Mouse (Mus musculus) limb, embryonic 13.5 days (tissue): ENCODE results near the gene Sf1. TPM values are rescaled to one million over a fixed set of nuclear protein-coding genes. Genes with fewer than 3 reads are reported as not detected.

Experiments
- ATAC-seq: fragments of 200-750 bp; cut with Nextera tagmentation; 2 replicates; pipeline ENCODE4 v1.8.0; 2017; ENCODE audit warnings: low read depth, moderate number of reproducible peaks, moderate TSS enrichment; ENCODE audit not compliant: low FRiP score
- H3K27ac ChIP-seq: fragments of 300-500 bp; sonication (generic); 2 replicates; pipeline ENCODE4 v1.5.1; 2015; ENCODE audit warnings: inconsistent platforms, mild to moderate bottlenecking, moderate library complexity
- H3K27me3 ChIP-seq: fragments of 300-500 bp; sonication (generic); 2 replicates; pipeline ENCODE4 v1.6.1; 2015; ENCODE audit warnings: mild to moderate bottlenecking, inconsistent platforms
- H3K36me3 ChIP-seq: fragments of 300-500 bp; sonication (generic); 2 replicates; pipeline ENCODE4 v1.6.1; 2015; ENCODE audit warnings: inconsistent platforms, mild to moderate bottlenecking, moderate library complexity
- H3K4me1 ChIP-seq: fragments of 300-500 bp; sonication (generic); 2 replicates; pipeline ENCODE4 v1.6.1; 2015; ENCODE audit warnings: inconsistent platforms
- H3K4me2 ChIP-seq: fragments of 300-500 bp; sonication (generic); replicated peaks from 2 replicates; pipeline ENCODE4 v1.6.1; 2015; ENCODE audit warnings: inconsistent platforms, mild to moderate bottlenecking, moderate library complexity
- H3K4me3 ChIP-seq: fragments of 300-500 bp; sonication (generic); 2 replicates; pipeline ENCODE4 v1.5.1; 2015; ENCODE audit warnings: moderate library complexity, mild to moderate bottlenecking, inconsistent platforms
- H3K9ac ChIP-seq: fragments of 300-500 bp; sonication (generic); 2 replicates; pipeline ENCODE4 v1.6.1; 2015; ENCODE audit warnings: mild to moderate bottlenecking, inconsistent platforms
- H3K9me3 ChIP-seq: fragments of 300-500 bp; sonication (generic); 2 replicates; pipeline ENCODE4 v1.6.1; 2016; ENCODE audit warnings: inconsistent platforms
- WGBS: fragments of 180-500 bp; shearing (Covaris S2); methylation state at CpG from one replicate; pipeline ENCODE4 v1.1.7; 2015; 5-methylcytosine and 5-hydroxymethylcytosine counted together
- polyA plus RNA-seq: library from polyadenylated mRNA; unstranded; fragments of >200 nt; fragmentation: Nextera tagmentation; extraction: Ambion mirVana; gene quantifications from 2 replicates; pipeline ENCODE4 v1.2.1, GENCODE M21; 2015

Sf1 gene
- polyA plus RNA-seq, 1 experiment from 2014 or later, result 148 TPM

DNA sequence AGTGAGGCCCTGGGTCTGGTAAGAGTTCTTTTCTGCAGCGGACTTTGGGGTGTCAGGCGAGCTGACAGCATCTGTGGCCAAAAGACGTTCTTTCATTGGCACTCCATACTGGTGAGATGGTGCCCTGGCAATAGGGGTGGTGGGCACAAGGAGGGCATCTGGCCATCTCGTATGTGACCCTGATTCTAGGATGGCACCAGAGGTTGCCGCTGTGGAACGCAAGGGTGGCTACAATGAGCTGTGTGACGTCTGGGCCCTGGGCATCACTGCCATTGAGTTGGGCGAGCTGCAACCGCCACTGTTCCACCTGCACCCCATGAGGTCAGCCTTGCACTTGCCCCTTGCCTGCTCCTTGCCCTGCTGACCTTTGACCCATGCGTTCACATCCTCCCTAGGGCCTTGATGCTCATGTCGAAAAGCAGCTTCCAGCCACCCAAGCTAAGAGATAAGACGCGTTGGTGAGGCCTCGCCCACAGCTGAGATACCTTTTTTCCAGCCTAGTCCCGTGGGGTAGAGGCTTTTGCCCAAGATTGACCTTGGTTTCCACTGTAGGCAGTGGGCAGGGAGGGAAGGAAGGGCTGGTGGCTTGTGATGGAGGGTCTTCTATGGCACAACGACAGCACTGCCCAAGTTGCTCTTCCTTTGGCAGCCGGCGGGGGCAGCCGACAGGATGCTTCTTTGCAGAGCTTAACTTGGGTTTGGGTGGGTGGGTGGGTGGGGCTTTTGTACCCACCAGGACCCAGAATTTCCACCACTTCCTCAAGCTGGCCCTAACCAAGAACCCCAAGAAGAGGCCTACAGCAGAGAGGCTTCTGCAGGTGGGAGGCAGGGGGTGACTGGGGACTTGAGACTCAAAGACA is 20.2 kb upstream of the Sf1 start:
- Histone ChIP-seq H3K9ac (no peak overlapping the region), H3K27me3 (no peaks in the 10 kb centered on the region), H3K36me3 (peaks cover 73% of the 10 kb centered on the region), H3K4me3 (no peak overlapping the region), H3K4me2 (no peak overlapping the region), H3K27ac (no peak overlapping the region), H3K9me3 (no peaks in the 10 kb centered on the region), H3K4me1 (peaks cover 17% of the 10 kb centered on the region; the same call in 1 of the 2 replicates)
- no peak for ATAC-seq
- WGBS, result 90% methylated on average over 19 of the region's 19 CpGs

DNA sequence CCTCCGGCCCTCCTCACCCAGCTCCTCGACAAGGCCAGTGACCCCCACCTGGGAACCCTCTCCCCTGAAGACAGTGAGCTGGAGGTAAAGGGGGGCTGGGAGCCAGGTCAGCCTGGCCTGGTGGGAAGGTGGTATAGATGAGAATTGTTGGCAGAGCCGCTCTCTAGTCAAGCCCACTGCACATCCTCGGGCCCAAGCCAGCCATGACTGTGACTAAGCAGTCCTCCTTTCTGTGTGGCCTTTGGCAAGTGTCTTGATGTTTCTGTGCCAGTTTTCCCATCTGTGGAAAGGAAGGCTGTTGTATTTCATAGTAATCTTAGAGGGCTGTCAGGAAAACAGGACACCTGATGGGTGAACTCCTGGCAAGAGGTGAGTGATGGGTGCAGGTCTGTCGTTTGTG is 19.5 kb upstream of the Sf1 start:
- Histone ChIP-seq H3K4me3 (no peak overlapping the region), H3K4me2 (no peak overlapping the region), H3K9ac (no peak overlapping the region), H3K27me3 (no peaks in the 10 kb centered on the region), H3K36me3 (peaks cover 66% of the 10 kb centered on the region), H3K27ac (no peak overlapping the region), H3K9me3 (no peaks in the 10 kb centered on the region), H3K4me1 (peaks cover 23% of the 10 kb centered on the region)
- ATAC-seq, result no peak
- WGBS, result 92% methylated on average over 5 of the region's 5 CpGs

DNA sequence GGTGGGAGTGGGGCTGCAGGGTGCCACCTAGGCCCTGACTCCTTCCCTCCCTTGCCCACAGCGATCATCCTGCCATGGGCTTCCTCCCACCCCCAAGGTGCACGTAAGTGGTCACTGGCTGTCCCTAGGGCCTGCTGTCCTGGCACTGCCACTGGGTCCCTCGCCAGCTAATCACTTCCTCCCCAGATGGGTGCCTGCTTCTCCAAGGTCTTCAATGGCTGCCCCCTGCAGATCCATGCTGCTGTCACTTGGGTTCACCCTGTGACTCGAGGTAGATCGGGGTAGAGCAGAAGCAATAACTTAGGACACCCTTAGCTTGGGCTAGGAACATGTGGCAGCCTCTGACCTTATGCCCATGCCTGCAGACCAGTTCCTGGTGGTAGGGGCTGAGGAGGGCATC is 17.5 kb upstream of the Sf1 start:
- H3K9me3 ChIP-seq, result no peaks in the 10 kb centered on the region
- H3K27me3 ChIP-seq, result no peaks in the 10 kb centered on the region
- ATAC-seq, result no peak
- 96% methylated on average over 5 of the region's 5 CpGs for WGBS
- H3K4me1 ChIP-seq, result peaks cover 27% of the 10 kb centered on the region
- no peak overlapping the region for H3K4me2 ChIP-seq
- H3K9ac ChIP-seq, result 0 out of 2 replicates have a peak overlapping the region, but pooled peaks have one; percentile 31
- no peak overlapping the region for H3K27ac ChIP-seq
- no peak overlapping the region for H3K4me3 ChIP-seq
- H3K36me3 ChIP-seq, result peaks cover 58% of the 10 kb centered on the region

DNA sequence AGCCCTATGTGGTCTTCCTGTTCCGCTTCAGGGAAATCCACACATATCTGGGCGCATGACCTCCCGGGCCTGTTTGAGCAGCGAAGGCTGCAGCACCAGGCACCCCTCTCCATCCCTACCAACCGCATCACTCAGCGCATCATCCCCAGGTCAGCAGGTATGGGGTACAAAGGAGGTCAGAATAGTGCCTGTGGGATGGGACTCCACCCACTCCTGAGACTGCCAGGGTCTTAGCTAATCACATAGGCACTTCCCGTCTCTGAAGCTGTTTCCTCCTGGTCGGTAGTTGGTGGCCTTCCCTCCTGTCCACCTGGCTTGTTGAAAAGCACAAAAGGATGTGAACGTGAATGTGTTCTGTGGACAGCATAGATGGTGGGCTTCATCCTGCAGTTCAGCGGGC is 16.8 kb upstream of the Sf1 start:
- Histone ChIP-seq H3K4me3 (no peak overlapping the region), H3K9me3 (no peaks in the 10 kb centered on the region), H3K27ac (no peak overlapping the region), H3K27me3 (no peaks in the 10 kb centered on the region), H3K4me1 (peaks cover 29% of the 10 kb centered on the region), H3K9ac (no peak overlapping the region), H3K36me3 (peaks cover 58% of the 10 kb centered on the region), H3K4me2 (no peak overlapping the region)
- 93% methylated on average over 10 of the region's 10 CpGs for WGBS
- no peak for ATAC-seq

DNA sequence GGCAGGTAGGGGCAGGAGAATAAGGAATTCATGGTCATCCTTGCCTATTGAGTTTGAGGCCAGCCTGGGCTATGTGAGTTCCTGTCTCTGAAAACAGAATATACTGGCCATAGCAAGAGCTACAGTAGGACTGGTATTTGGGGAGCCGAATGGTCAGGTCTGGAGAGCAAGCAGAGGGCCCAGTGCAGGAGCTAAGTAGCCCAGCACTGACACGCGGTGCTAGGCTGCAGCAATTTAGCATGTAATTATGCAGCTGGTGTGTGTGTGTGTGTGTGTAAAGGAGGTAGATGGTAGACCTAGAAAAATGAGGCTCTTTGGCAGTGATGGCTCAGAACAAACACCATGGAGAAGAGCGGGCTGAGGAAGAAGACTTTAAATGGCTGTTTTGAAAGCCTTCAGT is 15.9 kb upstream of the Sf1 start:
- Histone ChIP-seq H3K4me3 (no peak overlapping the region), H3K4me2 (no peak overlapping the region), H3K27me3 (no peaks in the 10 kb centered on the region), H3K4me1 (peaks cover 22% of the 10 kb centered on the region), H3K9ac (no peak overlapping the region), H3K36me3 (peaks cover 61% of the 10 kb centered on the region), H3K27ac (no peak overlapping the region), H3K9me3 (no peaks in the 10 kb centered on the region)
- no peak for ATAC-seq
- WGBS, result 93% methylated on average over 4 of the region's 4 CpGs

DNA sequence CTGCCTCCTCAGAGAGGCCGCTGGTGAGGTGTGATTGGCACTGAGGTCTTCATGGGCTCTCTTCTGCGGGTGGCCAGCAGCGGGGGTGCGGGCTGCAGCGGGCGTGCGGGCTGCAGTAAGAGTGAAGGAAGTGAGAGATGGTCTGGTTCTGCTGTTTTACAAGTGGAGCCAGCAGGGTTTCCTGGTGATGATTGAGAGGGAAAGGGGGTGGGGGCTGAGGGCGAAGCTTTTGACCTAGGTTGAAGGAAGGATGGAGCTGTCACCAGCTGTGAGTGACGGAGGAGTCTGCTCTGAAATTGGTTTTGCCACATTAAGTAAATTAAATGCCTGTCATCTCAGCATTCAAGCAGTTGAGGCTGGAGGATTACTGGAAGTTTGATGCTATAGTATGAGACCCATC is 14.8 kb upstream of the Sf1 start:
- Histone ChIP-seq H3K27ac (peak overlapping the region; percentile 53; the same call in 1 of the 2 replicates), H3K36me3 (peaks cover 60% of the 10 kb centered on the region)

DNA sequence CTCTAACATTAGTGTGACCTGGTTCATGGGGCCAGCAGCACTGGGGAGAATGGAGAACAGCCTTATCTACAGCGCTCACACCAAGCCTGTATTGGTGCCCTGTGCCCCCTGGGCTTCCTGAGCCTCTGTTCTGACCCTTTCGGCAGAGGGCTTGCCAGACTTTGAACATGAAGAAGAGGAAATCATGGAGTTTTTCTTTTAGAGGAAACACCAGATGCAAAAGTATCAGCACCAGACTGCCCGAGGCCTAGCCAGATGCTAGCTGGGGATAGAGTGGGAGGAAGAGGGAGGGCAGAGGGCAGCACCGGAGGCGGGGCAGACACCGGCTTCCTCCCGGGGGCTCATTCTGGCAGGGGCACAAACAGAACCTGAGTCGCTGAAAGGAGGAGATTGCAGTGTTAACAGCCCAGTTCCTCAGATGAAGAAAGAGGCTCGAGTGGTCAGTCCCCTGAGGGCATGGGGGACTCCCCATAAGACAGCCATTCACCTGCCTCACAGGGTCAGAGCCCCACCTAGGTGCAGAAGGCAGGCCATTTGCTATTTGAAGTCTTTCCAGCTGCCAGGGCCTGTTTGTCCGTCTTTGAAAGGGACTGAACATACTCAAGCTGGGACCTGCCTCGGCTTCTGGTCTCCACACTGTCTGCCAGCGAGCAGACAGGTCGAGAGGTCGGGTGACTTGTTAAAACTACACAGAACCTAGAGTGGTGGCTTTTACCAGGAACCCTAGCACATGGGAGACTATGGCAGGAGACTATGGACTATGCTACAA is 14.1 kb upstream of the Sf1 start:
- Histone ChIP-seq H3K9ac (no peak overlapping the region), H3K27ac (no peak overlapping the region), H3K4me1 (peaks cover 22% of the 10 kb centered on the region), H3K4me2 (no peak overlapping the region), H3K36me3 (peaks cover 60% of the 10 kb centered on the region), H3K4me3 (no peak overlapping the region), H3K27me3 (no peaks in the 10 kb centered on the region), H3K9me3 (no peaks in the 10 kb centered on the region)
- no peak; the same call in 1 of the 2 replicates for ATAC-seq
- 19% methylated on average over 14 of the region's 14 CpGs for WGBS

More for the DNA sequence above, 14.8 kb upstream of the Sf1 start:
- Histone ChIP-seq H3K27me3 (no peaks in the 10 kb centered on the region), H3K4me2 (no peak overlapping the region), H3K4me1 (peaks cover 22% of the 10 kb centered on the region), H3K9me3 (no peaks in the 10 kb centered on the region), H3K9ac (no peak overlapping the region), H3K4me3 (no peak overlapping the region)
- no peak for ATAC-seq
- WGBS, result 21% methylated on average over 9 of the region's 9 CpGs

DNA sequence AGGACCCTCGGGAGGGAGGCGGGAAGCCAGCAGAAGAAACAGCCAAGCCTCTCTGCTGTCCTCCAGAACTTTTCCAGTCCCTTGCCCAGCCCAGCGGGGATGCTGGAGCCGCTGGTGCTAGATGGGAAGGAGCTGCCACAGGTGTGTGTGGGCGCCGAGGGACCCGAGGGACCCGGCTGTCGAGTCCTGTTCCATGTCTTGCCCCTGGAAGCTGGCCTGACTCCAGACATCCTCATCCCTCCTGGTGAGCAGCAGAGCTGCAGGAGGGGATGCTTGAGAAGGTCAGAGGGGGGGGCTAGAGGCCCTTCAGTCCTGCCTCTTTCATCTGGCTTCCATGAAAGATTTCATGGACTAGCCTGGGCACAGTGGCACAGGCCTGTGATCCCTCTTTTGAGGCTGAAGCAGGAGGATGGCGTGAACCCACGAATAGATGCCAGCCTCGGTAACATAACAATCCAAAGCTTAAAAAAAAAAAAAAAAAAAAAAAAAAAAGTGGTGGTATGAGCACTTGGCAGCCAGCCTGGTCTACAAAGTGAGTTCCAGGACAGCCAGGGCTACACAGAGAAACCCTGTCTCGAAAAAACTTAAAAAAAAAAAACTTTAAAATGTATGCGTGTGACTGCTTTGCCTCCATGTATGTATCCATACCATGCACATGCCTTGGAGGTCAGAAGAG is 11.9 kb upstream of the Sf1 start:
- no peaks in the 10 kb centered on the region for H3K9me3 ChIP-seq
- H3K27ac ChIP-seq, result no peak overlapping the region
- H3K36me3 ChIP-seq, result peaks cover 44% of the 10 kb centered on the region
- no peak overlapping the region for H3K4me2 ChIP-seq
- no peaks in the 10 kb centered on the region for H3K27me3 ChIP-seq
- H3K9ac ChIP-seq, result peak overlapping the region; percentile 45
- no peak for ATAC-seq
- H3K4me3 ChIP-seq, result no peak overlapping the region
- H3K4me1 ChIP-seq, result peaks cover 22% of the 10 kb centered on the region
- 61% methylated on average over 14 of the region's 14 CpGs for WGBS

DNA sequence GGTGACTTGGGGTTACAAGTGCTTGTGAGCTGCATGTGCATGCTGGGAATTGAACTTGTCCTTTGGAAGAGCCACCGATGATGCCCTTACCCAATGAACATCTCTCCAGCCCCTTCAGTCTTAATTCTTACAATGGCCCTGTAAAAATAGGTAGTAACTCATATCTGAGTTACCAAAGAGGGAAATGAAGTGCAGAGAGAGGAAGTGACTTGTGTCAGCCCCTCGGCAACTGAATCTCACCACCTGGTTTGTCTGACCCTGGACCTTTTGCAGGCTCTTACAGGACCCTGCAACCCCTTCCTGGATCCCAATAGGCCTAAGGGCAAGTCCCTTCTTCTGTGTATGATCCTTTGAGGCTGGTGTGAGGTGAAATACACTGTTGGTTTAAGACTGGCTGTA is 11.4 kb upstream of the Sf1 start:
- Histone ChIP-seq H3K27ac (no peak overlapping the region), H3K4me1 (peaks cover 22% of the 10 kb centered on the region), H3K36me3 (peaks cover 39% of the 10 kb centered on the region), H3K9ac (0 out of 2 replicates have a peak overlapping the region, but pooled peaks have one; percentile 25), H3K4me3 (no peak overlapping the region), H3K9me3 (no peaks in the 10 kb centered on the region), H3K4me2 (no peak overlapping the region), H3K27me3 (no peaks in the 10 kb centered on the region)
- ATAC-seq, result no peak
- 74% methylated on average over 2 of the region's 2 CpGs for WGBS

DNA sequence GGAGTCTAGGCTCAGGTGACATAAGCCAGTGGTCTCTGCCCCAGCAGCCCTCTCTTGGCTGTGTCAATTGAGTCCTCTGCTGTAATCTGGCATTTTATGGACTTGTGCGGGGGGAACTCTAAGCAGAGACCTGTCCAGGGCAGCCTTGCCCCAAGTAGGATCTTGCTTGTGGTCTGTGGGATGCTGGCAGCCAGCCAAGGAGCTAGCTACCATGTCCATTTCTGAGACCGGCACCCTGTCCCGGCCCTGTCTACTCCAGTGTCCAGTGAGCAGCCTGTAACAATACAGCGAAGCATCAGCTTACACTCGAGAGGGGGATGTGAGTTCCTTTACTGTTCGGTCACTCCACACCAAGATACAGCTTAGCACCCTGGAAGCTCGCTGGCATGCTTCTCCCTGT is 9.5 kb upstream of the Sf1 start:
- Histone ChIP-seq H3K4me1 (peaks cover 16% of the 10 kb centered on the region), H3K4me2 (no peak overlapping the region), H3K27ac (no peak overlapping the region), H3K9ac (no peak overlapping the region), H3K27me3 (no peaks in the 10 kb centered on the region), H3K9me3 (no peaks in the 10 kb centered on the region), H3K4me3 (no peak overlapping the region), H3K36me3 (peaks cover 38% of the 10 kb centered on the region)
- no peak for ATAC-seq
- WGBS, result 86% methylated on average over 7 of the region's 7 CpGs

DNA sequence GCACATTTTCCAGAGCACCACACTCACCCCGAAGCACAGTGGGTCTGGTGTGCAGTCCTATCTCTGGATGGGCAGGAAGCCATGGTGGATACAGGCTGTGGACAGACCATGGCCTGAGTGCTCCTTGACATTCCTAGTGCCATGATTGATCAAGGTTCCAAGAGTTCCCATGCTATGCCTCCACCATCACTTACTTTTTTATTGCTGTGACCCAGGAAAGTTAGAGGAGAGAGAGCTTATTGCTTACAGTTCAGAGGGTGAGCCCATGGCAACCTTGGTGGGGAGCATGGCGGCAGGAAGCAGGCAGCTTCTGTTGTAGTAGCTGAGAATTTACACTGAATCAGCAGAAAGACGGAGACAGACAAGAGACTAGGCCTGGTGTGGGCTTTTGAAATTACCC is 2.2 kb upstream of the Sf1 start:
- no peak overlapping the region for H3K4me3 ChIP-seq
- 93% methylated on average over 3 of the region's 3 CpGs for WGBS
- no peak for ATAC-seq

DNA sequence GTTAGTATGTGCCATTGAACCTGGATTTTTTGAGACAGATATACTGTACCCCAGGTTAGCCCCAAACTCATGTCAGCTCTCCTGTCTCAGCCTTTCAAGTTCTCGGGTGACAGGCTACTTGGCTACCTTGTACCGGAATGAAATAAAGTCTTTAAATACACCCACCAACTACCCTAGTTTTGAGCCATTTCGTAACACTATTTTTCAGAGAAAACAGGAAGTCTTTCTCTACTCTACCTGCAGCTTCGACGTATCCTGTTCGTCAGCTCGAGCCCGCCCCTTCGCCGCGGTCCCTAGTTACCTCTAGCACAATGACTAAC is 439 bp upstream of the Sf1 start:
- Histone ChIP-seq H3K9me3 (no peaks in the 10 kb centered on the region), H3K27ac (peak overlapping the region; percentile 52; the same call in 1 of the 2 replicates), H3K4me3 (peak overlapping the region; percentile 99), H3K27me3 (no peaks in the 10 kb centered on the region), H3K4me2 (peak overlapping the region; percentile 67), H3K4me1 (peaks cover 38% of the 10 kb centered on the region), H3K36me3 (peaks cover 41% of the 10 kb centered on the region), H3K9ac (peak overlapping the region; percentile 56; the same call in 1 of the 2 replicates)
- WGBS, result under 1% methylated on average over 11 of the region's 11 CpGs
- no peak for ATAC-seq

More for the DNA sequence above, 2.2 kb upstream of the Sf1 start:
- H3K4me2 ChIP-seq, result no peak overlapping the region
- no peak overlapping the region for H3K9ac ChIP-seq
- H3K27me3 ChIP-seq, result no peaks in the 10 kb centered on the region
- no peak overlapping the region for H3K27ac ChIP-seq
- H3K36me3 ChIP-seq, result peaks cover 23% of the 10 kb centered on the region
- H3K4me1 ChIP-seq, result peaks cover 22% of the 10 kb centered on the region
- H3K9me3 ChIP-seq, result no peaks in the 10 kb centered on the region
